Mouse (Mus musculus) spleen, embryonic (tissue): ENCODE measurements around the gene Mrps34.

Experiments used
- CTCF ChIA-PET: fragments of 350-600 bp; sonication (Branson Sonifier 250); formaldehyde crosslinking; loops from one replicate; lab custom pipeline; 2022; lab: Charles Lee

Gene Mrps34

DNA sequence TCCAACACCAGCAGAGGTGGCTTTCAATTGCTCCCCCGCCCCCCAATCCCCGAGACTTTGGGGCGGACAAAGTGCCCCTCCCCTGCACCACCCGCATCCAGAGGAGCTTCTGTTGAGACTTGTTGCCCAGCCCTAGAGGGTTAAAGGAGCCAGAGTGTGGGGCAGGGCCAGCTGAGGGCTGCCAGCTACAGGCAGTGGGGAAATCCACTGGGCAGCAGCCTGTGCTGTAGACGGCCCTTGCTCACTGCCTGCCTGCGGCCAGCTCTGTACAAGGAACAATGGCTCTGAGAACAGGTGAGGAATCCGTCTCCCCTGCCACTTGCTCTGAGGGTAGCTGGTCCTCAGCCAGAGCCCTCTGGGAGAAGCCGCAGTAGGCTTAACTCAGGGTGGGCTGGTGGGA, 16.4 kb upstream of the Mrps34 start:
- CTCF ChIA-PET = no interaction called here

DNA sequence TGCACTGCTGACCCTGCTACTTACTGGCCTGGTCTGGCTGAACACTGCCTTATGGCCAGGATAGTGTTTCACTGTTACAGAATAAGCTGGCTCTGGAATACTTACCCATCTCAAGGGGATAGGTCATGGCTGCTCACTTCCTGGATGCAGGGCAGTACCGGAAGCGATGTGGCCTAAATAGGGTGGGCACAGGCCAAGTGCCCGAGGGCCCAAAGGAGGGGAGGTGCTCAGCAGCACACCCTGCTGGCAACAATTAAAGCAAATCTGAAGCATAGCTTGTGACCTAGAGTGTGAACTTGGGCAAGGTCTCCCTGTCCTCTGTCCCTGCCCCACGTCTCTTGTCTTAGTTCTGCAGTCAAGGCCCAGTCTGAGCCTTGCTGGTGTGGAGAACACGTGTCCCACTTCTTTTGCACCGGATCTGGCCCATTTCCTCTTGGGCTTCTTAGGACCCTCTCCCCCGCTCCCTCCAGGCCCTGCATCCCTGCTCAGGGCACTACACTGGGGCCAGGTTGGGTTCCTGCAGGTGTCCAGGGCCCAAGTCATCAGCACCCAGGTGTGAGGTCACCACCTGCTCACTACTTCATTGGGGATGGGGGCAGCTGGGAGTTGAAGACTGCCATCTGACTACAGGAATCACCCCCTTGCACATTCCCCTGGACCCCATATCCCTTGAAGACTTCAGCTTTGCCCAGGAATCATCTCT, 13.0 kb upstream of the Mrps34 start:
- CTCF ChIA-PET = interaction anchor here (0.6 kb wide), 1 partner anchor 31 kb away, joined by 4 read pairs; no protein-coding TSS in a partner anchor

- CTCF ChIA-PET = no interaction called here
Observed at GRCm38 (mm10) chr17:24884391-24884790, 10.5 kb upstream of the Mrps34 start.

GRCm38 (mm10) chr17:24885356-24886133, 9.4 kb upstream of the Mrps34 start:
- CTCF ChIA-PET = no interaction called here

DNA sequence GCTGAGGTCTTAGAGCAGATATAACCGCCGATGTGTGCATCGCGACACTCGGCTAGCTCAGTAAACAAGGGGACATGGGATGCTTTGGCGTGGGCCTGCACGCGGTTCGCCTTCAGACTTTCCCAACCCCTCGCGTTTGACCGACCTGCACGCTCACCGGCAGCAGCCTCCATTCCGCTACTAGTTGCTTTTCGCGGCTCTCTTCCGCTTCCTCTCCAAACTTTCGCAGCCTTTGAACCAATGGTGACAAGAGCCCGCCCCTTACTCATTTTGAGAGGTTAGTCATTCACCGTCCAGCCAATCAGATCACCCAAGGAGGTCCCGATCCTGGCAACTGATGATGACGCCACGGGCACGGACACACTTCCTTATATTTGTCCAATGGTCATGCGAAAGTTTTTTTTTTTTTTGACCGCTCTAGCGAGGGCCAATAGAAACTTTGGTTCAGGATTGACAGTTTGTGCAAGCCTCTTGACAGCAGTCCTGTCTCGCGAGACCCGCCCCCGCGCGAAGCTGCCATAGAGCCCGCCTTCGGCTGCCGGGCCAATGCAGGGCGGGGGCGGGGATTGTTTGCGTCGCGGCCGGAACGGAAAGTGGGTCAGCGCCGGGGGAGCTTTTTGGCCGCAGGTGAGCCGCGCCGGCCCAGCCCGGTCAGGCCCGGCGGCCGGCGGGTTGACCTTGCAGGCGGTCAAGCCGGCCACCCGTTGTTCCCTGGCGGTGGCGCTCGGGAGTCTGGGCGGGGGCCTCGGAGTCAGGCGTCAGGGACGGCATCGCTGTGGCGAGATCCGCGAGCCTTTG, 8.6 kb upstream of the Mrps34 start, which contains the start of the genes Nubp2 and Spsb3:
Gene Nubp2 (minus strand): TSS at position 216 of the 798 bp plus-strand sequence.
Gene Spsb3 (plus strand): TSS at position 510 of the 798 bp plus-strand sequence.
- CTCF ChIA-PET = interaction anchor here (0.7 kb wide), 1 partner anchor 387 kb away, joined by 5 read pairs; no protein-coding TSS in a partner anchor

GRCm38 (mm10) chr17:24886932-24887271, 8.0 kb upstream of the Mrps34 start:
- CTCF ChIA-PET = interaction anchor here (0.7 kb wide), 1 partner anchor 386 kb away, joined by 5 read pairs; no protein-coding TSS in a partner anchor

DNA sequence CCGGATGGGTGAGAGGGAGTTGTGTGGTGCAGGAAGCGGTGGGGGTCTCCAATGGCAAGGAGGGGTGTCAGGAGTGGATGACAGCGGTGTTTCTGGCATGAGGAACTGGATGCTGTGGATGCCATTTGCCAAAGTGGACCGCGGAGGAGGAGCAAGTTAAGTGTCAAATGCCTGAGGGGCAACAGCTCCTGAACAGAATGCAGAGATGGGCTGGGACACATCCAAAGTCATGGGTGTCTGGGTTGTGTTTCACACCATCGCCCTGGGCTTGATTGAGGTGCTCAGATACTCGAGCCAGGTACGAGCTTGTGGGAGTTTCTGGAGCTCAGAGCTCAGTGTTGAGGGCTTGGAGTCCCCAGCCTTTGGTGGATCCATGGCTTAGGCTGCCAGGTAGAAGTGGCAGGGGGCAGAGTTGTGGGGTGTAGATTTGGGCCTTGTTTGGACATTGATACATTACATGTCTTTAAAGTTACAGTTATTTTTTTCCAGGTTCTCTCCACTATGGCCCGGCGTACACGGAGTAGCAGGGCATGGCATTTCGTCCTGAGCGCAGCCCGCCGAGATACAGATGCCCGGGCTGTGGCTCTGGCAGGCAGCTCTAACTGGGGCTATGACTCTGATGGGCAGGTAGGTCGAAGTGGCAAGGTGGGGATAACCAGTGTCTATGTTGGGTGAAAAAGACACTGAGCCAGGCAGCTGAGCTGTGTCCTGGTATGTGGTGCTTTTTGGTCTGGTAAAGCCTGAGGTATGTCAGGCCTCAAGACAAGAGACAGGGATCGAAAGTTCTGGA, 7.4 kb upstream of the Mrps34 start:
- CTCF ChIA-PET = no interaction called here

- CTCF ChIA-PET = interaction anchor here (0.6 kb wide), 1 partner anchor 395 kb away, joined by 5 read pairs; no protein-coding TSS in a partner anchor
Observed at GRCm38 (mm10) chr17:24888862-24889261, 6.1 kb upstream of the Mrps34 start.

- CTCF ChIA-PET = interaction anchor here (0.7 kb wide), 1 partner anchor 10 kb away, joined by 3 read pairs; no protein-coding TSS in a partner anchor
Observed at GRCm38 (mm10) chr17:24890151-24891092, 4.5 kb upstream of the Mrps34 start.

DNA sequence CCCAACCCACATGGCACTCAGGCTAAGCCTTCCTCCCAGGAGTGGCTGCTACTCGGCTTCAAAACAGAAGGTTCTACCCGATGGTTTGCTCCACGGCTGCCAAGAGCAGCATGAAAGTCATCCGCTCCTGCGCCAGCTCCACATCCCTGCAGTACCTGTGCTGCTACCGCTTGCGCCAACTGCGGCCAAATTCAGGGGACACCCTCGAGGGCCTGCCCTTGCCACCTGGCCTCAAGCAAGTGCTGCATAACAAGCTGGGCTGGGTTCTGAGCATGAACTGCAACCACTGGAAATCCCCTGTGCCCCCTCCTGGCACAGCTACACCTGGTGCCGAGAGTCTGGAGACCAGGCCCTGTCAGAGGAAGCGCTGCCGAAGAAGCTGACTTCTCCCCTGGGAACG, 3.6 kb upstream of the Mrps34 start:
- CTCF ChIA-PET = no interaction called here

- CTCF ChIA-PET = no interaction called here
Observed at GRCm38 (mm10) chr17:24892785-24893184, 2.1 kb upstream of the Mrps34 start.

DNA sequence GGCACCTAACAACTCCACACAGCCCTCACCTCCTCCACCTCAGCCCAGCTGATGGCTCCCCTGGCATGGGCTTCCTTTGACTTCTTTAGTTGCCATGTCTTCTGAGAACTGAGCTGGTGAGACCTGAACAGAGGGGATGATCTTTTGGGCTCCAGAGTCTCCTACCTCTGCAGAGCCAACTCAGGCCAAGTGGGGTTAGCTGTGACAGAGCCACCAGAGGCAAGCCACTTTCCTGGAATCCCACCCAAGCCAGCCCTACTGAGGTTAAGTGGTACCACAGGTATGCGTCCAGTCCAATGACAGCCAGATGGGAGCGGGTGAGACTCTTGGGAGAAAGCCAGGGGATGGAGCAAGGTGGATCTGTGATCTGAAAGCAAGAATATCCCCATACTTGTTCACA, 1.6 kb upstream of the Mrps34 start:
- CTCF ChIA-PET = no interaction called here

DNA sequence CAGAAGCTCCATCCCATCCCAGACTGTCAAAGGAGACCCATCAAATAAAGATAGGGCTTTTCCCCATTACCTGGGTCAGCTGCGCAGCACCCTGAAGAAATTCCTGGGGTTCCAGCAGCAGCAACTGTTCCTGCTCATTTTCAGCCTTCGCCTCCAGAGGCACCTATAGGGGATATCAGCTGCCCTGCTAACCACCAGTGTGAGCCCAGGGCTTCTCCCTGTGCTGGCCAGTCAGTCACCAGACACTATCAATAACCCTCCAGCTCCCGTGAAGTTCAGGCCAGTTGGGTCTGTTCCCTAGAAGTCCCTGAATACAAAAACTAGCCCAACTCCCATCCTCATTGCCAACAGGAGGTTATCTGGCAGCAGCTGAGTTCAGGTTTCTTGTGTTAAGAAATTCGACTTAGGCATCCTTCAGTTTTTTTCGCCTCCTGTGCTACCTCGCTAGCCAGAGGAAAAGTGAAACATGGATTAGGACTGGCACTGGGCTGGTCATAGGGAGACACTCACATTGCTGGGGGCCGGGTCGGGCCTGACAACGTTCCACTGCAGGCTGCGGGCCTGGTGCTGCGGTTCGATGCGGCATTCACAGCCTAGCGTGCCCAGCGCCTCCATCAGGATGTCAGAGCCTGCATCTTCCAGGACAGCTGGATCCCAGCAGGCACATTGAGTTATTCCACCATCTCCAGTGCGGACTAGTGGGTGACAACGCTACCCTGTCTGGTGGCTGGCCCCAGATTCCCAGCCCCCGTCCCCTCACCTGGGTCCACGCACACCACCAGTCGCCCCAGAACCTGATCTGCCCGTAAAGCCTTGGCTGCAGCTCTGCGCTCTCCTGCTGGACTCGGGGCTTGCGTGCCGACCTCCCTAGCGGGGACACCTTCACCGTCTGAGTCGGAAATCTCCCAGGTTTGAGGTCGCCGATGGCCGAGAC, 588 bp upstream of the Mrps34 start:
- CTCF ChIA-PET = interaction anchor here (0.5 kb wide), 1 partner anchor 123 kb away, joined by 4 read pairs; no protein-coding TSS in a partner anchor

DNA sequence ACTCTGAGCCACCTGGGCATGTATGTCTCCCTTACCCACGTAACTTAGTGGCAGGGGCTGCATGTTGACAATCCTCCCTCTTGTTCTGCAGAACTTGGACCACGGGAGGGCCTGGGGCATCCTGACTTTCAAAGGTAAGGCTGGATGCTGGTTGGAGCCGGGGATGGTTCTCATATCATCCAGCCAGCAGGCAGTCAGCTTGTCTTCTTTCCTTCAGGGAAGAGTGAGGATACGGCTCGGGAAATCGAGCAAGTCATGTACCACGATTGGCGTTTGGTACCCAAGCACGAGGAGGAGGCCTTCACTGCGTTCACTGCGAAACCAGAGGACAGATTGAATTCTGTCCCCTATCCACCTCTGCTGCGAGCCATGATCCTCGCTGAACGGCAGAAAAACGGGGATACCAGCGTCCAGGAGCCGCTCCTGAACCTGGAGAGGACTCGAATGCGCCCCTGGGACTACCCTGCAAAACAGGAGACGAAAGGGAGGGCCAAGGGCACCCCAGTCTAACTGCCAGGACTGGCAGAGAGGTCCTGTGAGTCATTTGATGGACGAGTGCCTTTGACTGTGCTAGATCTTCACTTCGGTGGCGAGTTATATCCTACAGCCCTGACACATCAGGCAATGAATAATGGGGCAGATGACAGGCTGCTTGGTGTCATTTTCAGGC, 790 bp downstream of the Mrps34 start:
- CTCF ChIA-PET = no interaction called here

- CTCF ChIA-PET = no interaction called here
Observed at GRCm38 (mm10) chr17:24896241-24896992, 1.5 kb downstream of the Mrps34 start, which contains the start of gene Nme3. Nme3 (plus strand) TSS chr17:24896500.

GRCm38 (mm10) chr17:24896993-24897269, 2.0 kb downstream of the Mrps34 start:
- CTCF ChIA-PET = no interaction called here

DNA sequence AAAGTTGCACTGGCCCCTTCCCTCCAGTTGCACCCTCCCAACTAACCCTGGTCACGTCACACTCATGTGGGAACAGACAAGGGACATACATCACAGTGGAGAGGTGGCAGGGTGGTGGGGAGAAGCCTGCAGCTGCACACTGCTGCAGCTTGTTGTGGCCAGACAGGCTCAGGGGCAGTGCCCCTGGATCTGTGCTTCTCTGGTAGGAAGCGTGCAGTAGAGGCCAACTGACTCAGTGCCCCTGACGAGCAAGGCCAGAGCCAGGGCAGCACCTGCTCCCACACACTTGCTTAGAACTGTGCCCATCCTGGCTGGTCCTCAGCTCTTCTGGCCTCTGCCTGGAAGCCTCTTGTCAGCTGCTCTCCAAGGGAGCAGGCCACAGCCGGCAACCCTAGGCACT, 2.7 kb downstream of the Mrps34 start:
- CTCF ChIA-PET = no interaction called here
